Mouse (Mus musculus): ENCODE results near the gene Tcp10b. TPM values are rescaled to one million over a fixed set of nuclear protein-coding genes. Genes with fewer than 3 reads are reported as not detected.

Gene Tcp10b
- polyA plus RNA-seq (2012; ENCODE audit: low replicate concordance), result not detected in 2 replicates

GRCm38 (mm10) chr17:13060804-13061203 is at the start of gene Tcp10b:
Gene Tcp10b, plus strand, starts transcription at chr17:13061104.

GRCm38 (mm10) chr17:13052124-13052813 is 8.6 kb upstream of the Tcp10b start, which contains the start of gene Gpr31b:
Gene Gpr31b, minus strand, starts transcription at chr17:13052296.

GRCm38 (mm10) chr17:13131710-13132109 is 70.8 kb downstream of the Tcp10b start, which contains the start of gene Unc93a:
Gene Unc93a, minus strand, starts transcription at chr17:13131810.

Other genes with a start within 250 kb of the Tcp10b start
- not detected in 2 replicates for gene Mas1, start 193.0 kb upstream of the Tcp10b start, polyA plus RNA-seq (2012; ENCODE audit: low replicate concordance)
- gene Mrgprh, start 185.1 kb upstream of the Tcp10b start, polyA plus RNA-seq (2012; ENCODE audit: low replicate concordance), result not detected in 2 replicates
- 0.51 and 0.82 TPM in 2 replicates for gene Pnldc1, start 150.9 kb upstream of the Tcp10b start, polyA plus RNA-seq (2012; ENCODE audit: low replicate concordance)
- gene Tcp1, start 145.4 kb upstream of the Tcp10b start, polyA plus RNA-seq (2012; ENCODE audit: low replicate concordance), result 7.2 and 49.7 TPM in 2 replicates
- gene Mrpl18, start 144.8 kb upstream of the Tcp10b start, polyA plus RNA-seq (2012; ENCODE audit: low replicate concordance), result 16.2 and 51.3 TPM in 2 replicates
- not detected in 2 replicates for gene Acat3, start 120.5 kb upstream of the Tcp10b start, polyA plus RNA-seq (2012; ENCODE audit: low replicate concordance)
- gene Acat2, start 100.4 kb upstream of the Tcp10b start, polyA plus RNA-seq (2012; ENCODE audit: low replicate concordance), result 1.2 and 2.2 TPM in 2 replicates
- gene Wtap, start 66.9 kb upstream of the Tcp10b start, polyA plus RNA-seq (2012; ENCODE audit: low replicate concordance), result 17.9 and 19.2 TPM in 2 replicates
- gene Sod2, start 54.3 kb upstream of the Tcp10b start, polyA plus RNA-seq (2012; ENCODE audit: low replicate concordance), result 283 and 458 TPM in 2 replicates
- not detected in 2 replicates for gene Gpr31b, start 8.8 kb upstream of the Tcp10b start, polyA plus RNA-seq (2012; ENCODE audit: low replicate concordance)
- gene Unc93a, start 70.7 kb downstream of the Tcp10b start, polyA plus RNA-seq (2012; ENCODE audit: low replicate concordance), result not detected in 2 replicates
- gene Smok2a, start 160.1 kb downstream of the Tcp10b start, polyA plus RNA-seq (2012; ENCODE audit: low replicate concordance), result not detected in 2 replicates
- gene Smok2b, start 169.2 kb downstream of the Tcp10b start, polyA plus RNA-seq (2012; ENCODE audit: low replicate concordance), result not detected in 2 replicates